Mouse (Mus musculus) liver, adult (tissue): ENCODE measurements at regions not wholly inside any gene's neighbourhood (a gene's known extent, or its start where the extent isn't known, plus 50 kb on each side); places are given as distances from the start of the nearest gene placed in this dataset.
A peak's percentile ranks its signal among the peaks of the same experiment; 100 is the strongest.

Source experiments
- GATA4 ChIP-seq: IDR thresholded peaks from 2 replicates; pipeline ENCODE4 v1.6.1; 2014; ENCODE audit warnings: mild to moderate bottlenecking, low read length; ENCODE audit not compliant: insufficient replicate concordance

DNA sequence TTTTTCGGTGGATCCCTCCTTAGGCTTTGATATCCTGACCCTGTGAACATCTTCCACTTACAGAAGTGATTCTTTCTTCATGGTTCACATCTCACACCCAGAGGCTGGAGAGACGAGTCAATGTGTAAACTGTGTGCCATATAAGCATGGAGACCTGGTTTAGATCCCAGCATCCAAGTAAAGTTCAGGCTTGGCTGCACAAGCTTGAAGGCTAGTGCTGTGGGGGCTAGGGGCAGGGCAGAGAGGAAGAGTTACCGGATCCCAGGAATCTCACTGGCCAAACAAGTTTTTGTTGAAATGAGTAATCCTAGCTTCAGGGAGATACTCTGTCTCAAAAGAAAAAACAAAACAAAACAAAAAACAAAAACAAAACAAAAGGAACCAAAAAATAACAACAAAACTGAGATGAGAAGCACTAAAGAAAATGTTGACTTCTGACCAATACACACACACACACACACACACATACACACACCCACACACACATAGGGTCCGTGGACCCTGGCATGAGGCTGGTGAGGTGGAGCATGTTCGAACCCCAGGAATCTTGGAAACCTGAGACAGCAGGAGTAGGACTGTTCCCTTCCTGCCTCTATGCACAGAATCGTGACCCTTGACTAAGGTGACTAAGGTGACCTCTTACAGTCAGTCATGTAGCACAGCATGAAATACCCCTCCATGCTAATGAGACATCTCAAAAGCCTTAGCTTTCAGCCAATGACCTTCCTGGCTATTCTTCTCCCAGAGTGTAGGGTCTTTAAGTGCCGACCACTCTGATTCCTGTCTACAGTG is 55.2 kb downstream of the Gm12728 start:
- TF ChIP-seq GATA4: no peak

DNA sequence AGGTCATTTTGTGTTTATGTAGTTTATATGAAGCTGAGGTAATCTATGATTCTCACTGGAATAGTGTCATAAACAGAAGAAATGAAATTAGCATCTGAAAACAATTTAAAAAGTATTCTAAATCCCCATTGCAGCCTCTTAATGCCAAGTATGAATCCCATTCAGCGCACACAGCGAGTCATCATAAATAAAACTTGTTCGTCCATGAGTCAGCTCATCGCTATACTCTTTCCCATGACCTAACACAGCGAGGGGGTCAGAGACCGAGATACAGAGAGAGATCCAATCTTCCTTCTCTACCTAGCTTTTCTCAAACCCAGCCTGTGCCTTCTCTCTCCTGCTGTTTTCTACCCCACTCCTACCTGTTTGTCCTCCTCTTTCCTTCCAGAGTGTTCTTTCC is 63.4 kb downstream of the Gm12728 start:
- no peak for TF ChIP-seq GATA4

DNA sequence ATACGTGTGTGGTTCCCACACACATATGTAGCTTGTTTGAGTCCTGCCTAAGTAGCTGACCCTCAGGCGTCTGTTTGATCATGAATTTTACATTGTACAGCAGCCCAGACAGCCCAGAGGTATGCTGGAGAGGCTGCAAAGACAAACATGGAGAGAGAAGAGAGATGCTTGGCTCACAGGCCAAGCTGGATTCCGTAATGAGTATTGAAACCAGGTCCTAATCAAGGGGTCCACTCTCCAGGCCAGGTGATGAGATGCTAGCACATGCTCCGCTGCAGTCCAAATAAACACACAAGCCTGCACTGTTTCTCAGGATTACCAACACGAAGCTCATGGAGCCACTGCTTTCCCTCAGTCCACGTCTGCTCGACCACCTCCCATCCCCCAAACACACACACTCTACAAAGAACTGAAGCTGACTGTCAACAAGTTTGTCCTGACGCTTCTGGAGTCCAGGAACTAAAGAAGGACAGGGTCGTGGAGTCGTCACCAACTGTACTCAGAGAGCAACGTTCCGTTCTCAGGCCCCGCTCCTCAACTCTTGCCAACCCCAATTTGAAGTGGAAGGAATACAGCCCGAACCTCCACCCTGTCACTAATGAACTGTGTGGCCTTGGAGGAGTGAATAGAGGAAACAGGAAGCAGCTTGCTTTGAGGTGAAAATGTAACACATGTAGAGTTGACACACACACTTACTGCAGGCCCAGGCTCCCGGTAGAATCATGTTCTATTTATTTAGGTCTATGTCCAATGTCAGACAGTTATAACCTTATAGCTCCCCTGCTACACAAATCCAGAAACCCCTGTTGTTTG is 69.6 kb downstream of the Gm12728 start:
- TF ChIP-seq GATA4: no peak

DNA sequence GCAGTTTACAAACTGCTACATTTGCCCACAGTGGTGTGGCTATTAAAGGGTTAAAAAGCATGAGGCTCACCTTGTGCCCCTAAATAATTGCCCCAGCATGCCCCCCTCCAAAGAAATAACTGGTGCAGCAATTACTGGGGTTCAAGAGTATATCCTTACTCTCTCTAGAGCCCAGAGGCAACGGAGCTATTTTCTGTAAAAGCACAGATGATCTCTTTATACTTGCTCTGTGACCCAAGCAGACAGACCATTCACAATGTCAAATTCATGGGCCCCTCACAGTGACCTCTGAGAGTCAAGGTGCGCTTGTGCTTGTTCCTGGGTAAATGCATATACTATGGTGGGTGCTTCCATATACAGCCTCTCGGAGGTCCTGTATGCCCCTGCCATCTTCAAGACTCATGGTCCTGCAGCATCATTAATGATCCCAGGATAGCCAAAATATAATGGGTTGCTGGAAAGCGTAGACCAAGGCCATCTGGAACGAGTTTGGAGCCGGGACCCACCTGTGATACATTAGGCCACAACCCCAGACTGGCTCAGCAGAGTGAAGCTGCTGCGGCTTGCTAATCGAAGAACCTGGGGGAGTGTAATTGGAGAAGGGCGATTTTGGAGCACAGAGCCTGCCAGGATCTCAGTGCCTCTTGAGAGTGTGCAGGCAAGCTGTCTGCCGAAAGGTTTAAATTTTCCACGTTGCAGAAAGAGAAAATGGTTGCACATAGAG is 71.4 kb downstream of the Gm12728 start:
- TF ChIP-seq GATA4: no peak

DNA sequence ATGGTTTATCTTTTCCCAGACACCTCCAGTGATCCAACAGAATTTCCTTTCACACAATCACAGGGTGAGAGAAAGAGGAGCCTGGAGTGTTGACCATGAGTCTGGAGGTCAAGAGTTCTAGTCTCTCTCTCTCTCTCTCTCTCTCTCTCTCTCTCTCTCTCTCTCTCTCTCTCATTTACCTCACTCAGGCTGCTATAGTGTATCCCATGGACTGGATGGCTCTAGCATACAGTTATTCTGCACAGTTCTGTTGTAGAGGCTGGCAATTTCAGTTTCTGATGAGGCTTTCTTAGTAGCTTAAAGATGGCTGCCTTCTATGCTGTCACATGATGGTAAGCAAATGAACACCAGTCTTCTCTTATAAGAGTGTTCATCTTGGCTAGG is 72.0 kb downstream of the Gm12728 start:
- no peak for TF ChIP-seq GATA4

DNA sequence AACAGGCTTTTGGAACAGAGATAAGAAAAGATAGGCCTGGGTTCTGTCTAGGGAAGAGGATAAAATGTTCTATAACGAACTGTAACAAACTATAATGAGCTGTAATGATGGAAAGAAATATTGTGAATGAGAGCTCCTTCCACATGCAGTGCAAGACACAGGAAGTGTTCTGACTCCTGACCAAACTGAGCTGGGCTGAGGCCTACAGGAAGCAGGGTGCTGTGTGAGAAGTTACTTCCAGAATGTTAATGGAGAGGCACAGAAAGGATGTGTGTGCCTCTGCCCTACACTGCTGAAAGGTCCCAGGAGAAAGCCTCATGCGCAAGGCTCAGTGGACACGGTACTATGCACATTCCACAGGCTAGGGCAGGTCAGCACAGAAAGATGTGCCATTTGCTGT is 80.8 kb downstream of the Gm12728 start:
- TF ChIP-seq GATA4: 0 out of 2 replicates have a peak, but pooled peaks have one; percentile 64

DNA sequence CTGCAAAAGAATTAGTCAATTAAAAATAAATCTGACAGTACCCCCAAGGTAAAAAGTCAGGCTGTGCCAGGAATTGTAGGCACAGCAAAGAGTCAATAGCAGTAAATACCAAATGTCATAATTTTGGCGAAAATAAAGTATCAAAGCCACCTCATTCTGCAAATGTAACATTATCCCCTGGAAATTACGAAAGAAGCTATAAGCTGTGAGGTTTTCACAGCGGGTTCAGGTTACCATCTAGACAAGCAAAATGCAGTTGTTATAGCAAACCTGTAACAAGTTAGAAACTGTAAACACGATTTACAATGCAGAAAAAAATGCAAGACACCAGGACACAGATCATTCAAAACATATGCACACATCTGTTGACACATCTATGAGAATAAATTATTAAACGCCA is 87.6 kb downstream of the Gm12728 start:
- TF ChIP-seq GATA4: no peak

DNA sequence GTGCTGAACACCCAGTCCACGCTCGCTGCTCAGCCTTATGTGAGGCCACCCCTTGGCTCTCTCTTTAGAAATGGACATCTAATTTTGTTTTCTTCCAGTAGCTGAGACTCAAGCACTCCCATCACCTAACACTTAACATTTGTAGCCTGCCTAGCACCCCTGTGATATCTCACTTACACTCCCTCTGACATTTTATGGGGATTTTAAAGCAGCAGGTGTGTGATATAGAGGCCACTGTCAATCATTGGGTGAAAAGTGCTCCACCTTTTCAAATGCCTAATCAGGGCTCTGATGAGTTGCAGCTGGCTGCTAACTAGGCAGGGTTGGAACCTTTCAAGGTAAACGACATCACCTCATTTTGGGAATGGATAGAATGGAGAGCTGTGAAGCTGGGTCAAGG is 90.2 kb downstream of the Gm12728 start:
- TF ChIP-seq GATA4: no peak

DNA sequence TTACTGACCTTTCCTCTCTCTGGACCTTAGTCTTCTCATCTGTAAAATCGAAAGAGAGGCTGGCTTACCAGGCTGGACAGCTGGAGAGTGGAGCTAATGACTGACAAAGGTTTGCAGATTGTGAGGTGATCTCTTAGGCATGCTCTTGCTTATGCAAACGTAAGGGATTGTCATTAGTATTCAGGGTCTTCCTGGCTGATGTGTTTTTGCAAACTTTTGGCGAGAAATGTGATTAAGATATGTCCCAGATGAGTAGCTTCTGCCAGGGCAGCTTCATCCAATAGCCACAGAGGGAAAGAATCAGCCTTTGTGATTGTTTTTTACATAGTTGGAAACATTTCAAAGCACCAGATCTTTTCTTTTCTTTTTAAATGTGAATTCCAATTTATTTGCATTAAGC is 95.1 kb downstream of the Gm12728 start:
- TF ChIP-seq GATA4: no peak

DNA sequence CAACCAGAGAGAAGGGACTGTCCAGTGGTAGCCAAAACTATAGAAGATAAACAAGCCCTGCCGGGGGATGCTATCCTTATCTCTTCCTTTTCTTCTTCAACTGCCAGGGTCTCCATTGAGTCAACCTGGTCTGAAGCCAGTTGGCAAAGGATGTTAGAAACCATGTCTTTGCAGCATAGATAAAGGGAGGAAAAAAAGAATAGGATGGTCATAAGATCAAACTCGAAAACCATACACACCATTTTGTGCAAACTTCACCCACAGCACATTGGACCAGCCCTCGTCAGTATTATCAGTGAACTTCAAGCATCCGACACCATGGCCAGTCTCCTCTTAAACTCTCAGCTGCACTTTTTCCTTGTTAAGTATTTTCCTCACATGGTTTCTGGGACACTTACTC is 101.8 kb downstream of the Gm12728 start:
- no peak for TF ChIP-seq GATA4

DNA sequence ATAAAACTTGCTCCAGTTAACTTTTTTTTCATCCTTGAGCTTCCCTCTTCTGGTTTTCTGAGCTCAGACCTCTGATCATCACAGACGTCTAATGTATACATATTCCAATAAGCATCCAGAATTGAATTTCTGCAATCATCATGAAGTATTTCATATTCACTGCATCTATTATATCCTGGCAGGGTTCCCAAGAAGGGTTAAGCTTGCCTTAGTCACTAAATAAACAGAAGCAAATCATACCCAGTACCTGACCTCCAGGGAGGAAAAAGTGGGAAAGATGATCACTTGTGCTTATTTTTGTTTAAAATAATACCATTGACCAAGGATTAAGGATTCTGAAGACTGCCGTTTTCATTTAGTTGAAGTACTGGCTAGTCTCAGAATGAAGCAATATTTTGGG is 102.4 kb downstream of the Gm12728 start:
- no peak for TF ChIP-seq GATA4

DNA sequence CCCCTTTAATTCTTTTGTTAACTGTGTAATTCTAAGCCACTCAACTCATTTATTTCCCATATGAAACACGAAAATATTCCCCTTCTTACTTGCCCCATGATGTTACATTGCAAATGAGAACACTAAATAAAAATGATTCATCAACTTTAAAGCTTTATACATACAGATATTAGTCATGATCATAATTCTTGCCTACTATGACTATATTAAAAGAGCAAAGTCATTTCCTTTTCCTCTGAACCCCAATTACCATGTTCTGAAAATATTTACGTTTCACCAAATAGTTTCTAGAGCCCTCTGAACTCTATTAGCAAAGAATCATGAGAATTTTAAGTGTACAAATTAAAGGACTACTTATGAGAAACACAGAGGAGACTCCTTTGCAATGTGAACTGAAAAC is 105.4 kb downstream of the Gm12728 start:
- no peak for TF ChIP-seq GATA4

DNA sequence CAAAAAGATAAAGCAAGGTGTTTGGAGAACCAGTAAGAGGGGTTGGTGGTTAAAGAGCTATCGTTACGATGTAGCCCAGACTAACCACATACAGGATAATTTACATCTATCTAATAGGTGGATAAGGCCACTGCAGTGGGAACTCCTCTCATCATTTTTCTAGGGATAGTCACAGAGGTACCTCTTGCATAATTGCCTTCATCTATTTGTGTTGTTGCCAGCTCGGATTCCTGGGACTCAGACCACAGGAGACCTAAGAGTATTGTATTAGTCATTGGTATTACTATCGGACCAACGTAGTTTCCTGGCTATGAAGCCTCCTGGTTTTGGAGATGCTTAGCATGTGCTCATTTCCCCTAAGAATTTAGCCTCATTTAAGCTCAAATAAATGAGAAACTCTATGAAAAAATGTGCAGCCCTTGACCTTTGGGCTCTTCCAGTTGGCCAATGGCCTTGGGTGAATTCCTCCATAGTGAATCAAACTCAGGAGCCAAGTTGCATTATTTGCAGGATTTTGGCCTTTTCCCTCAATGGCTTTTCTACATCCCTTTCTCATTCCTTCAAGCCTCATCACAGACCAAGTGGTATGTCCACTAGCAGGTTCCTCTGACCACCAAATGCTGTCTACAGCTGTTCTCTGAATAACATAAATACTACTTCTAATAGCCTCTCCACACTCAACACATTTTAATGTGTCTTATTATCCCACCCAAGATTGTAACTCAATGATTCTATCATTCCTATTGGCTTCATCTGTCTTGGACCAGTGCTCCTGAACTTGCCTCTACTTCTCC is 108.6 kb downstream of the Gm12728 start:
- no peak for TF ChIP-seq GATA4

DNA sequence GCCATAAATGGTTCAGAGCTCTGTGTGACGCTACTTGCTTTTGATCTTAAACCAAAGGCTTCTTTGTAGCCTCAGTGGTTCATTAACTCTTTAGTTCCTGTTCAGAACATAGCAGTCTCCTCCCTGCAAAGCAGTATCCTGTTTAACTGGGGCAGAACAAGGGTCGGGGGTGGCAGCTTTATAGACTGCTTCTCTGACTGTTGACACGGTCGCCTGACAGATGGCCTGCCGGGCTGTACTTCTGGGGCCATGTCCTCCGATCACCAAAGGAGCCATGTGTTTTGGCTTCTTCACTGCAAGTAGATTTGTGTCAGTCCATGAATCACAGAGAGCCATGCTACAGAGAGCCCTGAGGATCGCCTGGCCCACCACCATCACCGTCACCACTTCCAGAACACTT is 115.2 kb downstream of the Gm12728 start:
- TF ChIP-seq GATA4: no peak

DNA sequence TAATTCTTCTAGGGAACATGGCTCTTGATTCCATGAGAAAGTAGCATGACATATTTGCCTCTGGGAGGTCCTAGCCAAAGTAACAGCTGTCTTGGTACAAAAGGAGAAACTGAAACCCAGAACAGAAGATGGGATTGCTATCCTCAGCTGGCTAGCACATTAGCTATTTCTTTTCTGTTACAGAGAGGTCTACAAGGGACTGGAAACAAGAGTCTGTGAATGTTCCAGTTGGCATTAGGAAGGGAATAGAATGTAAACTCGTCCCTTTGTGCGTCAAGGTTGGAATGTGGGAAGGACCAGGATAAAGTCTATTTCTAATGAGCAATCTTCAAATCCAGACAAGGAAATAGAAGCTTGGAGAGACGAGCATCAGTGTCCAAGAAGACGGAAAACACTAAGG is 116.7 kb downstream of the Gm12728 start:
- no peak for TF ChIP-seq GATA4

DNA sequence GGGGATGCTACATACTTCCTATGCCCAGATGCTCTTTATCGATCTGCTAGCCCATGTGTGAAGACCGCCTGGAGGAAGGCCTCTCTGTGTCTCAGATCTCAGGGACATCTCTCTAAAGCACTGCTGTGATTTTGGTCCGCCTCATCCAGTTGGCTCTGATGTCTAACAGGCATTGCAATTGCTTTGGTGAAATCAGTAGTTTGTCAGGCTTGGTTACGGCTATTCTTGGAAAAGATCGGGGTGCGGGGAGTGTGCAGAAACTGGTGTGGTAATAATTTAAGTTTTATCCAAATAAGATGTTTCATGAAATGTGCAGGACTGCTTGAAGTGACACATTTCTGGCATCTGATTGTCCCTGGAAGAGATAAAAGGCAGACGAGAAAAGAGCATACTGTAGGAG is 117.9 kb downstream of the Gm12728 start:
- TF ChIP-seq GATA4: no peak

DNA sequence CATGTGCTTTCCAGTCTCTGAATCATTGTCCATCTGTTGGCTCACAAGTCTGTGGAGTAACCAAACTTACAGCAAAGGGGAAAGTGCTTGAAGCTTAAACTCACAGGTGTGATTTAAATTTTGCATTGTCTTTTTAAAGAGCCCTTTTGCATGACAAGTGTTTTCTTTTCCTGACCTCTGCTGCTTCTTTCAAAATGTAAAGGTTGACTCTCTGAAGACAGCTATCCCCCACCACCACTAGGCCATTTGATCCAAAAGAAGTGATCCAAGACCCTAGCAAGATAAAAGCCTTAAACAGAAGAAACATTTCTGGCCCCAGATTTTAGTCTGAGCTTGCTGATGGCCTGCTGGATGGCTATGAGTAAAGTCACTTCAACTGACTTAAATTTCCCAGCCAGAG is 118.6 kb downstream of the Gm12728 start:
- TF ChIP-seq GATA4: no peak
